Mouse (Mus musculus): ENCODE measurements around the gene Eci3.

The Eci3 gene

GRCm38 (mm10) chr13:34934931-34935644 is 28.5 kb downstream of the Eci3 start:
- no peak for DNase-seq (ENCODE audit: low spot score)

GRCm38 (mm10) chr13:34924210-34924609 is 39.4 kb downstream of the Eci3 start, which contains the start of the genes Fam217a and 4933417A18Rik:
Gene Fam217a (minus strand): TSS chr13:34924310.
Gene 4933417A18Rik (plus strand): TSS chr13:34924409.
- DNase-seq (ENCODE audit: low spot score) = no peak

DNA sequence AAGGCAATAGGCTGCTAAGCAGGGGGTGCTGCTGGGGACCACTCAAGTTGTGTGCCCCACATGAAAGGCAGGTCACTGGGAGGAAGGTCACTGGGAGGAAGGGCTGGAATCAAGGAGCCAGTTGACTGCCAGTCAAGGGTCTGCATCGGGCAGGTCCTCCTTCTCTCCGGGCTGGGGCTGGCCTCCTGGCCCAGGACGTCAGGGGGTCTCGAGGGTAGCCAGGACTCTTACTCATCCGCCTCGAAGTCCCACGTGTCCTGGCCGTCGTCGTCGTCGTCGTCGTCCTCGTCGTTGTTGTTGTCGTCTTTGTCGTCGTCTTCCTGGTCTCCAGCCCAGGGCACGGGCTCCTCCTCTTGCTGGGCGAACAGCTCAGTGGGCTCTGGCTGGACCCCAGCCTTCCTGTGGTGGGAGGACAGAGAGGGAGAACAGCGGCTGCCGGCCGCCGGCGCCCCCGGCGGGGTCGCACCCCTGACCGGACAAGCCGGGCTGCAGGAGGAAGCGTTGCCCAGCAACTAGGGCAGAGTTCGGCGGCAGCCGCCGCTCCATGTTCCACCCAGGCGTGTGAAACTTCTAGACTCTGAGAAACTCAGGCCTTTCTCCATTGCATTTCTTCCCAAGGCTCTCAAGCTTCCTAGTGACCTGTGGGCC is 47.0 kb downstream of the Eci3 start:
- DNase-seq (ENCODE audit: low spot score) = peak; percentile 28

GRCm38 (mm10) chr13:34914614-34915013 is 49.0 kb downstream of the Eci3 start:
- no peak for DNase-seq (ENCODE audit: low spot score)

Data from retina, embryonic 14.5 days (tissue).